Mouse (Mus musculus): Measurements from ENCODE around the gene Gm49322.

GRCm38 (mm10) chr10:80654866-80655265 lies 49.0 kb downstream of the Gm49322 start:
- TF ChIP-seq CTCF (conservative IDR thresholded peaks at IDR 0.05; ENCODE audit: low read length) = no peak
- TF ChIP-seq POU5F1 (IDR thresholded peaks at IDR 0.05; ENCODE audit: borderline replicate concordance, low read length) = no peak
- TF ChIP-seq NANOG (IDR thresholded peaks at IDR 0.05; ENCODE audit: borderline replicate concordance, low read length) = no peak
